ENCODE assay signal across 21 mouse cellular contexts in the genomic region with DNA sequence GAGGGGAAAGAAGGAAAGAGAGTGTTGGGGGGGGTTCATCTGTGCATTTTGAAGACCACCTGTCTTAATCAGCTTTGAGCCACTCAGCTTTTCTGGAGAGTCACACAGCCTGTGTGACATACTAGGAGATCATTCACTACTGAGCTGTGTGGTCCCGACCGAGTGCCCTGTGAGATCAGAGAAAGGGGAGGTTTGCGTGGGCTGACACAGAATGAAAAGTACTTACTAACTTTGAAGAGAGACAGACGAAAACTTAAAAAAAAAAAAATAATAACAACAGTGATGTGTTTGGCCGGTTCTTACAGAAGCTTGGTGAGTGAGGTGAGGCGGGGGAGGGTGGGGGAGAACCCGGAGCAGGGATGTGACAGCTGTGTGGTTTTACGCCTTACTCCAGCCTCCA.
DNase-seq lines count a peak whose midpoint lies in the region; ATAC-seq and TF ChIP-seq lines count a peak whose summit lies in the region.
"Had no signal": no experiment of that assay in that cellular context is flagged by ENCODE, and none has a peak within 500 bp of the region (broad histone marks: within the 10 kb centered on the region; RNA-seq: fewer than 3 reads in every experiment).

No protein-coding gene starts in this region.

- intact Hi-C loops in heart, adult 2 months (cut with DNase I): loop anchor here (2.0 to 5.0 kb wide), 2 partner anchors 60 to 82 kb away; no protein-coding TSS in a partner anchor

- peak overlapping the region; percentile 72; the same call in 1 of the 2 replicates for H3K27ac ChIP-seq in kidney, embryonic 14.5 days (ENCODE audit: low read depth, low read length)
- H3K27ac ChIP-seq in lung, embryonic 16.5 days (ENCODE audit: low read length): peak overlapping the region; percentile 15
- H3K27ac ChIP-seq in heart, adult 2 months: no peak overlapping the region
- H3K27ac ChIP-seq: embryonic facial prominence, embryonic 15.5 days; forebrain, embryonic 10.5 days; heart, embryonic 13.5 days; hindbrain, embryonic 15.5 days had no signal

- no peak overlapping the region for H3K4me3 ChIP-seq in kidney, embryonic 14.5 days (ENCODE audit: low read length)
- H3K4me3 ChIP-seq in lung, embryonic 16.5 days (ENCODE audit: low read length): no peak overlapping the region
- no peak overlapping the region for H3K4me3 ChIP-seq in heart, adult 2 months
- H3K4me3 ChIP-seq: embryonic facial prominence, embryonic 15.5 days; erythroblast, embryonic 14.5 days; forebrain, embryonic 10.5 days; heart, embryonic 13.5 days; hindbrain, embryonic 15.5 days had no signal

- no peak for DNase-seq in kidney, postnatal 10 days
- DNase-seq in kidney, postnatal 4 days: peak; percentile 36 to 60
- DNase-seq in kidney, adult 11 months: no peak
- no peak for DNase-seq in lung, postnatal 10 days
- DNase-seq in heart, adult 2 months: no peak
- no peak for DNase-seq in heart, adult 18-20 months
- DNase-seq: adrenal gland, postnatal 10 days; cerebellum, adult 18-20 months; cerebellum, adult 9-11 months; cerebellum, postnatal 36 days; gastrocnemius, adult 2 months; gastrocnemius, postnatal 25 days; heart, postnatal 36 days had no signal

- no peak overlapping the region; the same call in 1 of the 2 replicates for H3K4me2 ChIP-seq in kidney, embryonic 14.5 days (replicated peaks; ENCODE audit: low read depth, low read length)
- H3K4me2 ChIP-seq in lung, embryonic 16.5 days (ENCODE audit: low read depth, low read length): no peak overlapping the region
- H3K4me2 ChIP-seq: embryonic facial prominence, embryonic 15.5 days; hindbrain, embryonic 15.5 days had no signal

- 30% methylated on average over 8 of the region's 8 CpGs for WGBS in kidney, embryonic 14.5 days
- 55% methylated on average over 8 of the region's 8 CpGs for WGBS in lung, embryonic 16.5 days
- 86% methylated on average over 8 of the region's 8 CpGs for WGBS in heart, adult 2 months

- no peaks in the 10 kb centered on the region for H3K9me3 ChIP-seq in kidney, embryonic 14.5 days (ENCODE audit: control insufficient read depth, low read length)
- H3K9me3 ChIP-seq in lung, embryonic 16.5 days (ENCODE audit: control insufficient read depth, low read length): no peaks in the 10 kb centered on the region
- H3K9me3 ChIP-seq: embryonic facial prominence, embryonic 15.5 days; forebrain, embryonic 10.5 days; heart, embryonic 13.5 days; hindbrain, embryonic 15.5 days had no signal

- H3K79me2 ChIP-seq in heart, adult 2 months (replicated peaks; ENCODE audit: control insufficient read depth, insufficient read depth, low read length): no peaks in the 10 kb centered on the region

- no peak for TF ChIP-seq POLR2A in heart, adult 2 months (IDR thresholded peaks at IDR 0.05; ENCODE audit: insufficient read depth, low read depth, low read length)

- H3K36me3 ChIP-seq in kidney, embryonic 14.5 days (ENCODE audit: control insufficient read depth, insufficient read depth, low read length): no peaks in the 10 kb centered on the region
- no peaks in the 10 kb centered on the region for H3K36me3 ChIP-seq in lung, embryonic 16.5 days (ENCODE audit: control insufficient read depth, insufficient read depth, low read length)
- no peaks in the 10 kb centered on the region for H3K36me3 ChIP-seq in heart, adult 2 months (ENCODE audit: control insufficient read depth, insufficient read depth, low read length)
- H3K36me3 ChIP-seq: embryonic facial prominence, embryonic 15.5 days; forebrain, embryonic 10.5 days; heart, embryonic 13.5 days; hindbrain, embryonic 15.5 days had no signal

- H3K9ac ChIP-seq in kidney, embryonic 14.5 days (ENCODE audit: low read depth, low read length): no peak overlapping the region
- no peak overlapping the region for H3K9ac ChIP-seq in lung, embryonic 16.5 days (ENCODE audit: low read length)
- no peak overlapping the region for H3K9ac ChIP-seq in heart, adult 2 months (ENCODE audit: low read depth, low read length)
- H3K9ac ChIP-seq: embryonic facial prominence, embryonic 15.5 days; hindbrain, embryonic 15.5 days had no signal

- no peaks in the 10 kb centered on the region for H3K27me3 ChIP-seq in kidney, embryonic 14.5 days (ENCODE audit: control insufficient read depth, insufficient read depth, low read length)
- H3K27me3 ChIP-seq in lung, embryonic 16.5 days (ENCODE audit: control insufficient read depth, insufficient read depth, low read depth, low read length): no peaks in the 10 kb centered on the region
- H3K27me3 ChIP-seq in heart, adult 2 months (ENCODE audit: control insufficient read depth, insufficient read depth, low read length): no peaks in the 10 kb centered on the region
- H3K27me3 ChIP-seq: embryonic facial prominence, embryonic 15.5 days; heart, embryonic 13.5 days; hindbrain, embryonic 15.5 days had no signal

- no peak for TF ChIP-seq CTCF in heart, adult 2 months (IDR thresholded peaks at IDR 0.05)

- peaks cover 56% of the 10 kb centered on the region for H3K4me1 ChIP-seq in kidney, embryonic 14.5 days (ENCODE audit: control insufficient read depth, insufficient read depth, low read length)
- peaks cover 58% of the 10 kb centered on the region for H3K4me1 ChIP-seq in lung, embryonic 16.5 days (replicated peaks; ENCODE audit: control insufficient read depth, insufficient read depth, low read length)
- peaks cover 11% of the 10 kb centered on the region for H3K4me1 ChIP-seq in heart, adult 2 months (ENCODE audit: control insufficient read depth, insufficient read depth, low read length)

- no peak for ATAC-seq in kidney, embryonic 14.5 days (ENCODE audit: low FRiP score, low TSS enrichment)
- ATAC-seq in lung, embryonic 16.5 days (ENCODE audit: low read depth): no peak
- ATAC-seq: forebrain, embryonic 14.5 days had no signal

- TF ChIP-seq EP300 in heart, adult 2 months (IDR thresholded peaks at IDR 0.05; ENCODE audit: insufficient read depth, low read depth, low read length): no peak

Comparison
In these comparisons a context has a peak if more than half of its experiments do, and no peak if none do; other contexts are left out.
1. DNase-seq: peak in kidney, postnatal 4 days (2 of 2); none in kidney, postnatal 10 days (single experiment), kidney, adult 11 months (single experiment), lung, postnatal 10 days (single experiment), heart, adult 2 months (0 of 2) and heart, adult 18-20 months (0 of 2).